Mouse (Mus musculus) erythroblast, embryonic 14.5 days (primary cell): ENCODE measurements around the gene Aco1.

Source experiments
- GATA1 ChIP-seq: IDR thresholded peaks from 2 replicates; pipeline ENCODE4 v1.6.1; 2012; ENCODE audit warnings: low read length, inconsistent platforms, mixed read lengths
- TAL1 ChIP-seq: IDR thresholded peaks from 3 replicates; pipeline ENCODE4 v1.6.1; 2012; ENCODE audit warnings: low read length, inconsistent platforms, mixed read lengths

GRCm38 (mm10) chr4:40154751-40155150 lies 11.9 kb downstream of the Aco1 start:
- TF ChIP-seq GATA1 (no peak), TAL1 (no peak)
